Mouse (Mus musculus): ENCODE data around the gene 4933427I04Rik.

Gene 4933427I04Rik

GRCm38 (mm10) chr4:123859379-123859778 lies at the start of gene 4933427I04Rik:
Gene 4933427I04Rik (plus strand): TSS chr4:123859679.
- no peak for DNase-seq (ENCODE audit: low spot score)

- no peak for DNase-seq (ENCODE audit: low spot score)
Observed at GRCm38 (mm10) chr4:123810475-123811295, 48.8 kb upstream of the 4933427I04Rik start.

- no peak for DNase-seq (ENCODE audit: low spot score)
Observed at GRCm38 (mm10) chr4:123812525-123812924, 47.0 kb upstream of the 4933427I04Rik start.

- no peak for DNase-seq (ENCODE audit: low spot score)
Observed at GRCm38 (mm10) chr4:123814030-123814501, 45.4 kb upstream of the 4933427I04Rik start.

GRCm38 (mm10) chr4:123819093-123819610 lies 40.3 kb upstream of the 4933427I04Rik start:
- DNase-seq (ENCODE audit: low spot score), result no peak

- no peak for DNase-seq (ENCODE audit: low spot score)
Observed at GRCm38 (mm10) chr4:123842126-123842525, 17.4 kb upstream of the 4933427I04Rik start.

GRCm38 (mm10) chr4:123856888-123857287 lies 2.6 kb upstream of the 4933427I04Rik start:
- no peak for DNase-seq (ENCODE audit: low spot score)

GRCm38 (mm10) chr4:123858090-123858489 lies 1.4 kb upstream of the 4933427I04Rik start:
- DNase-seq (ENCODE audit: low spot score), result no peak

- DNase-seq (ENCODE audit: low spot score), result no peak
Observed at GRCm38 (mm10) chr4:123859803-123860202, 324 bp downstream of the 4933427I04Rik start.

- DNase-seq (ENCODE audit: low spot score), result no peak
Observed at GRCm38 (mm10) chr4:123860621-123861020, 1.1 kb downstream of the 4933427I04Rik start.

GRCm38 (mm10) chr4:123893726-123894125 lies 34.2 kb downstream of the 4933427I04Rik start:
- no peak for DNase-seq (ENCODE audit: low spot score)

GRCm38 (mm10) chr4:123894295-123894694 lies 34.8 kb downstream of the 4933427I04Rik start:
- DNase-seq (ENCODE audit: low spot score), result no peak

GRCm38 (mm10) chr4:123898696-123899095 lies 39.2 kb downstream of the 4933427I04Rik start:
- no peak for DNase-seq (ENCODE audit: low spot score)

- DNase-seq (ENCODE audit: low spot score), result no peak
Observed at GRCm38 (mm10) chr4:123903432-123903831, 44.0 kb downstream of the 4933427I04Rik start.

GRCm38 (mm10) chr4:123904333-123905125 lies 45.0 kb downstream of the 4933427I04Rik start, which contains the start of gene Mycbp:
Gene Mycbp (plus strand): TSS chr4:123904832.
- peak; percentile 97 for DNase-seq (ENCODE audit: low spot score)

GRCm38 (mm10) chr4:123905126-123905668 lies 45.7 kb downstream of the 4933427I04Rik start:
- DNase-seq (ENCODE audit: low spot score), result no peak

GRCm38 (mm10) chr4:123911503-123911902 lies 52.0 kb downstream of the 4933427I04Rik start:
- no peak for DNase-seq (ENCODE audit: low spot score)

- DNase-seq (ENCODE audit: low spot score), result no peak
Observed at GRCm38 (mm10) chr4:123912431-123912830, 53.0 kb downstream of the 4933427I04Rik start.

All from urinary bladder, postnatal 10 days (tissue).